Mouse (Mus musculus): Measurements from ENCODE around the gene Entpd8. TPM values are rescaled to one million over a fixed set of nuclear protein-coding genes. Genes with fewer than 3 reads are reported as not detected.

Gene Entpd8
- polyA plus RNA-seq, 1 experiment from 2014 or later = not detected

DNA sequence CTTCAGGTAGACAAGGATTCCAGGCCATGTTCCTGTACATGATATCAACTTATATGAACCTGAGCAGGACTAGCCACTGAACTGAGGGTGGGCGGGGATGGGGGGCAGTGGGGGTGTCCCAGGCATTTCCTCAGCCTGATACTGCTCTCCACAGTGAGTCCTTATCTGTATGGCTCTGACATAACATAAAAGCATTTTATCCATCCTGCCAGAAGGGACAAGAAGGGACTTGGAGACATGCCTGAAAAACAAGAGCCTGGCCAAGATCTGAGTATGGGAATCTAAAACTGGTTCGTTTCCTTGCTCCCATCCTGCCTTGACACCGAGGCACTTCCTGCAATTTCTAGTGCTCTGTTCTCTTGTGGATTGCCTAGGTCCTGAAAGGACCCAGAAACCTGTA lies 25.9 kb downstream of the Entpd8 start:
- ATAC-seq (ENCODE audit: low FRiP score) (no peak), DNase-seq (ENCODE audit: low spot score, missing footprints) (no peak)
- Histone ChIP-seq H3K9me3 (ENCODE audit: control insufficient read depth, low read length) (no peaks in the 10 kb centered on the region), H3K27ac (ENCODE audit: low read depth, low read length) (no peak overlapping the region), H3K4me1 (ENCODE audit: control insufficient read depth, insufficient read depth, low read length) (0 out of 2 replicates have a peak, but pooled peaks cover under 1% of the 10 kb centered on the region), H3K4me3 (ENCODE audit: low read depth, low read length) (no peak overlapping the region), H3K36me3 (ENCODE audit: control insufficient read depth, insufficient read depth, low read length) (no peaks in the 10 kb centered on the region), H3K9ac (ENCODE audit: low read length) (no peak overlapping the region), H3K4me2 (no peak overlapping the region), H3K27me3 (ENCODE audit: control insufficient read depth, insufficient read depth, low read length) (no peaks in the 10 kb centered on the region)
- 79% methylated on average over 3 of the region's 3 CpGs for WGBS

DNA sequence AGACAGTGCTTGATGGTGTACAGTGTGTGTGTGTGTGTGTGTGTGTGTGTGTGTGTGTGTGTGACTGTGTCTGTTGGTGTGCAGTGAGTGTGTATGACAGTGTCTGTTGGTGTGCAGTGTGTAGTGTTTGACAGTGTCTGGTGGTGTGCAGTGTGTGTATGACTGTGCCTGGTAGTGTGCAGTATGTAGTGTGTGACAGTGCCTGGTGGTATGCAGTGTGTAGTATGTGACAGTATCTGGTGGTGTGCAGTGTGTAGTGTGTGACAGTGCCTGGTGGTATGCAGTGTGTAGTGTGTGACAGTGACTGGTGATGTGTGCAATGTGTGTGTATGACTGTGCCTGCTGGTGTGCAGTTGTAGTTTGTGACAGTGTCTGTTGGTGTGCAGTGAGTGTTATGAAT lies 29.4 kb downstream of the Entpd8 start:
- no peaks in the 10 kb centered on the region for H3K9me3 ChIP-seq (ENCODE audit: control insufficient read depth, low read length)
- ATAC-seq (ENCODE audit: low FRiP score) (no peak), DNase-seq (ENCODE audit: low spot score, missing footprints) (peak; percentile 69)

DNA sequence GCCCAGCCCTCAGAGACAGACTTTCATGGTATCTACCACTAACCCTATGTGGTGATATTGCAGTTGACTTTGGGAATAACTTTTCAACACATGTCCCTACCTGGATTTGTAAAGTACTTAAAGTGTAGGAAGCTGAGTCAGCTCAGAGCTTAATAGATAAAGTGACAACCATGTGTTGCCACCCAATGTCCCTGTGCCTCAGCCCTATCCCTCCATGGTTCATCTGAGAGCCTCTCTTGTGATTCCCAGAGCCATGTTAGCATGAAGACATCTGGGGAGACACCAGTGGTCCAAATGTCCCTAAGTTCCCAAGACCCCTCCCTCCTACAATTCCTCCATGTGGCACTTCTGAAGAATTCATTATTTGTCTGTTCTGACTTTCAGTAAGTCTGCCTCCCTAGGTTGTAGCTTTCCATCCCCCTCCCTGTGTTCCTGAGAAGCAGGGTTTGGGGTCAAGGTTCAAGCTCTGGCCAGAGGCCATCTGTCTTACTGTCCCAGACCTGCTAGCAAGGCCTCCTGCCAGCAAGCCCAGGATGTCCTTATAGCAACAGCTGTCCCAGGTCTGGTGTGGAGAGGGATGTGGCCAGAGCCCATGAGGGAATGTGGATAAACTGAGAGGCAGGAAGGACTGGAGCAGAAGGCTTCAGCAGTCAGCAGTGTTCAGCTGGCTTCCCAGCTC lies 30.5 kb downstream of the Entpd8 start:
- H3K9ac ChIP-seq (ENCODE audit: low read length) = no peak overlapping the region; the same call in 1 of the 2 replicates
- no peaks in the 10 kb centered on the region for H3K9me3 ChIP-seq (ENCODE audit: control insufficient read depth, low read length)
- no peaks in the 10 kb centered on the region for H3K27me3 ChIP-seq (ENCODE audit: control insufficient read depth, insufficient read depth, low read length)
- DNase-seq (ENCODE audit: low spot score, missing footprints) = peak; percentile 73
- ATAC-seq (ENCODE audit: low FRiP score) = no peak
- no peak overlapping the region for H3K27ac ChIP-seq (ENCODE audit: low read depth, low read length)
- no peak overlapping the region for H3K4me3 ChIP-seq (ENCODE audit: low read depth, low read length)
- H3K36me3 ChIP-seq (ENCODE audit: control insufficient read depth, insufficient read depth, low read length) = no peaks in the 10 kb centered on the region
- H3K4me1 ChIP-seq (ENCODE audit: control insufficient read depth, insufficient read depth, low read length) = peaks cover 4% of the 10 kb centered on the region
- no peak overlapping the region for H3K4me2 ChIP-seq

More for the DNA sequence above, 29.4 kb downstream of the Entpd8 start:
- H3K4me1 ChIP-seq (ENCODE audit: control insufficient read depth, insufficient read depth, low read length) = 0 out of 2 replicates have a peak, but pooled peaks cover 3% of the 10 kb centered on the region
- H3K4me2 ChIP-seq = no peak overlapping the region
- no peak overlapping the region for H3K27ac ChIP-seq (ENCODE audit: low read depth, low read length)
- no peaks in the 10 kb centered on the region for H3K36me3 ChIP-seq (ENCODE audit: control insufficient read depth, insufficient read depth, low read length)
- H3K27me3 ChIP-seq (ENCODE audit: control insufficient read depth, insufficient read depth, low read length) = no peaks in the 10 kb centered on the region
- no peak overlapping the region for H3K4me3 ChIP-seq (ENCODE audit: low read depth, low read length)
- no peak overlapping the region for H3K9ac ChIP-seq (ENCODE audit: low read length)

DNA sequence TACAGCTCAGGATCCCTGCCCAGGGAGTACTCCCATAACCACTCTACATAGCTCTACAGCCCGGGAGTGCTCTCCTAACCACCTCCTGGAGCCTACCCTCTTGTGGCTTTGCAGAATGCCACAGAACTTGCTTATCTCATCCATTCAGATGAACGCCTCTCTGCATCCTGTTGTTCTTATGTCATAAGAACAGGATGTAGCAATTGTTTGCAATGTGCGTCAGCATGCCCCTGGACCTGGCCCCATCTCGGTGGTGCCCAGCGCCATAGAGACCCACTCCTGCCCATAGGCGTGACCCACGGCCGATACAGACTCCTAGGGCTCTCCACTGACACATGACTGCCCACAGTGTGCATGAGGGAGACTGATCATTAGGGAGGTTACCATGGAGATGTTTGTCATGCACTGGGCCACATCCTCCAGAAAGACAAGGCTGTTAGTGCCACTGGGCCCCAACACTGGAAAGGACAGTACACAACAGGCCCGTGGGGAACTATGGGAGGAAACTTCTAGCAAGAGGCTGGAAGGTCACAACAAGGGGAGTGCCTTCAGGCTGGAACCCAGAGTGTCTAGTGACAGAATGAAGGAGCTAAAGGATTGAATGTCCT lies 31.2 kb downstream of the Entpd8 start:
- no peaks in the 10 kb centered on the region for H3K36me3 ChIP-seq (ENCODE audit: control insufficient read depth, insufficient read depth, low read length)
- no peaks in the 10 kb centered on the region for H3K27me3 ChIP-seq (ENCODE audit: control insufficient read depth, insufficient read depth, low read length)
- DNase-seq (ENCODE audit: low spot score, missing footprints) (peak; percentile 51), ATAC-seq (ENCODE audit: low FRiP score) (peak; percentile 50; the same call in 1 of the 2 replicates)
- H3K4me3 ChIP-seq (ENCODE audit: low read depth, low read length) = no peak overlapping the region
- H3K9ac ChIP-seq (ENCODE audit: low read length) = no peak overlapping the region; the same call in 1 of the 2 replicates
- WGBS = 66% methylated on average over 9 of the region's 9 CpGs
- no peak overlapping the region for H3K4me2 ChIP-seq
- no peak overlapping the region for H3K27ac ChIP-seq (ENCODE audit: low read depth, low read length)
- peaks cover 6% of the 10 kb centered on the region for H3K4me1 ChIP-seq (ENCODE audit: control insufficient read depth, insufficient read depth, low read length)
- H3K9me3 ChIP-seq (ENCODE audit: control insufficient read depth, low read length) = no peaks in the 10 kb centered on the region

DNA sequence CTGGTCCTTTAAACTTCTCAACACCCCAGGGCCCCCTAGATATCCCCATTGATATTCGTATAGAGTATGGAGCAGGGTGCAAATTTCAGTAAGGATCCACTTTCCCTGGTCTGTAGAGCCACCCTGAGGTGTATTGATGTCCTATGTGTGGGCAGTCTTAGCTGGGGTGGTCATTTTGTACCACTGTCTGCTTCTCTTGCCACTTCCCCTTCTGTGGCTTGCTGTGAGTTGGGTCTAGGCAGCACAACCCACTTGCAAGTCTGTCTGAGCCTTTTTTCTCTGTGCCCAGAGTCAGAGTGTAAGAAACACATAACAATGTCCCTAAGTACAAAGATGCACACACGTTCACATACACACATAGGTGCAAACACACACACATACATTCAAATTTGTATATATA lies 34.2 kb downstream of the Entpd8 start:
- WGBS = 85% methylated on average over 2 of the region's 2 CpGs
- DNase-seq (ENCODE audit: low spot score, missing footprints) (no peak), ATAC-seq (ENCODE audit: low FRiP score) (no peak)
- H3K36me3 ChIP-seq (ENCODE audit: control insufficient read depth, insufficient read depth, low read length) = no peaks in the 10 kb centered on the region
- no peak overlapping the region for H3K4me3 ChIP-seq (ENCODE audit: low read depth, low read length)
- H3K4me2 ChIP-seq = no peak overlapping the region
- H3K27me3 ChIP-seq (ENCODE audit: control insufficient read depth, insufficient read depth, low read length) = no peaks in the 10 kb centered on the region
- no peak overlapping the region for H3K9ac ChIP-seq (ENCODE audit: low read length)
- H3K9me3 ChIP-seq (ENCODE audit: control insufficient read depth, low read length) = no peaks in the 10 kb centered on the region
- H3K27ac ChIP-seq (ENCODE audit: low read depth, low read length) = no peak overlapping the region
- peaks cover 6% of the 10 kb centered on the region for H3K4me1 ChIP-seq (ENCODE audit: control insufficient read depth, insufficient read depth, low read length)

DNA sequence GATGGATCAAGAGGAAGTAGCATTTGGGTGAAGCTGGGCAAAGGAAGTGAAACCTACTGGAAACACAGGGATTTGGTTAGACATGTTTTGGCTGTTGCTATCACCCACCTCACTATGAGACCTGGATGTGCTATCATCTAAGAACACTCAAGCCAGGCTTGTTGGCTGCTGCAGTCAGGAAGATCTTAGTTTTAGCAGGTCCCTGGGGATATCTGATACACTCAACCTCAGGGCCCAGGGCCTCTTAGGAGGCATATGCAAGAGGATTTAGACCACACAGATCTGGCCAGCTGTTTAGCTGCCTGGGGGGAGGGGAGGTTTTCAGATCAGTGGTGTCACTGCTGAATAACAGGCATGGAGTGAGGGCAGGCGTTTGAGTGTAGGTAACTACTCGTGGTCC lies 35.3 kb downstream of the Entpd8 start:
- no peak overlapping the region for H3K4me3 ChIP-seq (ENCODE audit: low read depth, low read length)
- H3K36me3 ChIP-seq (ENCODE audit: control insufficient read depth, insufficient read depth, low read length) = no peaks in the 10 kb centered on the region
- no peaks in the 10 kb centered on the region for H3K9me3 ChIP-seq (ENCODE audit: control insufficient read depth, low read length)
- 56% methylated on average over 2 of the region's 2 CpGs for WGBS
- DNase-seq (ENCODE audit: low spot score, missing footprints) (peak; percentile 72), ATAC-seq (ENCODE audit: low FRiP score) (no peak)
- H3K27me3 ChIP-seq (ENCODE audit: control insufficient read depth, insufficient read depth, low read length) = no peaks in the 10 kb centered on the region
- H3K4me1 ChIP-seq (ENCODE audit: control insufficient read depth, insufficient read depth, low read length) = peaks cover 6% of the 10 kb centered on the region
- H3K27ac ChIP-seq (ENCODE audit: low read depth, low read length) = no peak overlapping the region
- H3K9ac ChIP-seq (ENCODE audit: low read length) = no peak overlapping the region
- H3K4me2 ChIP-seq = no peak overlapping the region

DNA sequence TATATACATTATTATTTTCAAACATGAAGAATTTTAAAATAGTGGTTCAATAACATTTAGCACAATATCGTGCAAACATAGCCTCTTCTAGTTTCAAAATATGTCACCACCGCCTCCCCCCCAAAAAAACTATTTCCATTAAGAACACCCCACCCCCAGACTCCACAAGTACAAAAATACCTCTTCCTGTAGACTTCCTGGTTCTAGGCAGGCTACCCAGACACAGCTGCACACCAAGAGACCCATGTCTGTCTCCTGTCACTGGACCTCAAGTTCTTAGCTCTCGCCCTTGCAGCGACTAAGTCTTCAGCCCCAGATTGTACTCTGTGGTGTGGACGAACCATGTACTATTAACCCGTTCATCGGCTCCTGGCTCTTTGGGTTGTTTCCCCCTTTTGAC lies 40.9 kb downstream of the Entpd8 start:
- Histone ChIP-seq H3K4me2 (no peak overlapping the region), H3K36me3 (ENCODE audit: control insufficient read depth, insufficient read depth, low read length) (no peaks in the 10 kb centered on the region), H3K4me1 (ENCODE audit: control insufficient read depth, insufficient read depth, low read length) (peaks cover 18% of the 10 kb centered on the region), H3K9ac (ENCODE audit: low read length) (no peak overlapping the region), H3K27me3 (ENCODE audit: control insufficient read depth, insufficient read depth, low read length) (peaks cover 3% of the 10 kb centered on the region; the same call in 1 of the 2 replicates), H3K27ac (ENCODE audit: low read depth, low read length) (no peak overlapping the region), H3K9me3 (ENCODE audit: control insufficient read depth, low read length) (no peaks in the 10 kb centered on the region), H3K4me3 (ENCODE audit: low read depth, low read length) (no peak overlapping the region)
- ATAC-seq (ENCODE audit: low FRiP score) (no peak), DNase-seq (ENCODE audit: low spot score, missing footprints) (no peak)
- 84% methylated on average over 7 of the region's 7 CpGs for WGBS

DNA sequence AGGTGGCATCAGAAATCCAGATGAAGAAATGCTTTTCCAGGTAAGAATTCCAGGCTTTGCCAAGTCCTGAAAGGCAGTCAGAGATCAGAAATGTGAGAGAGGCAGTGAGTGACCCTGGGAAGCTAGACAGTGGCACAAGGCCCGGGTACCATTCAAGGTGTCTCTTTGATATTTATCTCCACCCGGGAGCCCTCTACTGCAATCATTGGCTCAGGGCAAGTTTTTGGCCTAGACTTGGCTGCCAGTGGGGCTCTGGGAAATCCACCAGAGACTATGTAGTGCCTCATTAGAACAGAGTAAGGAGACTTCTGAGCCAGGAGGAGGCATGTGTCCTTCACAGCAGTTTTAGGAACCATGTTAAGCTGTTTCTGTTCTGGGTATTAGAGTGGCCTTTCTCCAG lies 42.6 kb downstream of the Entpd8 start:
- Histone ChIP-seq H3K9me3 (ENCODE audit: control insufficient read depth, low read length) (no peaks in the 10 kb centered on the region), H3K27ac (ENCODE audit: low read depth, low read length) (no peak overlapping the region), H3K4me1 (ENCODE audit: control insufficient read depth, insufficient read depth, low read length) (peaks cover 30% of the 10 kb centered on the region), H3K4me2 (no peak overlapping the region), H3K27me3 (ENCODE audit: control insufficient read depth, insufficient read depth, low read length) (peaks cover 3% of the 10 kb centered on the region; the same call in 1 of the 2 replicates), H3K9ac (ENCODE audit: low read length) (no peak overlapping the region), H3K4me3 (ENCODE audit: low read depth, low read length) (no peak overlapping the region), H3K36me3 (ENCODE audit: control insufficient read depth, insufficient read depth, low read length) (no peaks in the 10 kb centered on the region)
- WGBS = 73% methylated on average over 2 of the region's 2 CpGs
- ATAC-seq (ENCODE audit: low FRiP score) = no peak
- no peak for DNase-seq (ENCODE audit: low spot score, missing footprints)

DNA sequence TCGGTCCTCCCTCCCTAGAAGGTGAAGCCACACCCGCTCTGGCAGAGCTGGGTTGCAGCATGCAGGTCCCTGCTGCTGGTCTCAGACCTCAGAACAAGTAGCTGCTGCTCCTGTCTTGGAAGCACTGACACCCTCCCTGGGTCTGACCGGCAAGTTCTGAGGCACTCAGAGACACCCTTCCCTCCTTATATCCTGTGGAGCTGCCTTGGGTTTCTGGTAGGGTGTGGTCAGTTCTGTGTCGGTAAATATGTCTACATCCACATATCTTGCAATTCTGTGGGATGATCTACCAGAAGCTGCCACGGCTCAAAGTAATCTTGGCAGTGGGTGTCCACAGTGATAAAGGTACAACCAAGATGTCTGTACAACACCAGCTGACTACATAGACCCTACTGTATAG lies 43.4 kb downstream of the Entpd8 start:
- DNase-seq (ENCODE audit: low spot score, missing footprints) = no peak
- no peak for ATAC-seq (ENCODE audit: low FRiP score)
- WGBS = 89% methylated on average over 5 of the region's 5 CpGs
- Histone ChIP-seq H3K4me3 (ENCODE audit: low read depth, low read length) (no peak overlapping the region), H3K4me2 (no peak overlapping the region), H3K27ac (ENCODE audit: low read depth, low read length) (no peak overlapping the region), H3K4me1 (ENCODE audit: control insufficient read depth, insufficient read depth, low read length) (peaks cover 39% of the 10 kb centered on the region), H3K9me3 (ENCODE audit: control insufficient read depth, low read length) (no peaks in the 10 kb centered on the region), H3K9ac (ENCODE audit: low read length) (no peak overlapping the region), H3K36me3 (ENCODE audit: control insufficient read depth, insufficient read depth, low read length) (no peaks in the 10 kb centered on the region), H3K27me3 (ENCODE audit: control insufficient read depth, insufficient read depth, low read length) (peaks cover 5% of the 10 kb centered on the region; the same call in 1 of the 2 replicates)

Data from midbrain, embryonic 11.5 days (tissue).